Mouse (Mus musculus): ENCODE results near the gene Ipcef1.

The Ipcef1 gene

DNA sequence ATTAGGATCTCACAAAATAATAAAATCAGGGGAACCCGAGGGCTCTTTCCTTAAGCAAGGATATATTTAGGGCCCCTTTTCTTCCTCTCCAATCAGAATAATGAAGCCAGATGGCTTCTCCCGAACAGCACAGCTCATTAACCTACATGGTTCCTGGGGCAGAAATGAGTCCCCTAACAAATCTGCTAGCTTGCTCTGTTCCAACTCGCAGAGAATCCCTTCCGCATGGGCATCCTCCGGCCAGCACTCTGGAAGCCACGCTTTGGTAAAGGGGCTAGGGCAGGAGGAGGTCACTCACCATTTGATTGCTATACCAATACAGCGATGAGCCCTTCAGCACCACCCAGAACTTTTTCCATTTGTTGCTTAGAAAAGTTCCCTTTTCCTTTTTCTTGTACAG is 73.1 kb downstream of the Ipcef1 start:
- Histone ChIP-seq H3K36me3 (ENCODE audit: insufficient read depth, low read length) (no peaks in the 10 kb centered on the region), H3K9me3 (ENCODE audit: low read length) (peaks cover 4% of the 10 kb centered on the region; the same call in 1 of the 2 replicates), H3K4me3 (replicated peaks; ENCODE audit: low read length) (no peak overlapping the region), H3K27me3 (ENCODE audit: insufficient read depth, low read length) (no peaks in the 10 kb centered on the region), H3K4me1 (replicated peaks; ENCODE audit: low read depth, low read length) (0 out of 2 replicates have a peak, but pooled peaks cover 3% of the 10 kb centered on the region)
- TF ChIP-seq NANOG (IDR thresholded peaks at IDR 0.05; ENCODE audit: borderline replicate concordance, low read length): no peak

DNA sequence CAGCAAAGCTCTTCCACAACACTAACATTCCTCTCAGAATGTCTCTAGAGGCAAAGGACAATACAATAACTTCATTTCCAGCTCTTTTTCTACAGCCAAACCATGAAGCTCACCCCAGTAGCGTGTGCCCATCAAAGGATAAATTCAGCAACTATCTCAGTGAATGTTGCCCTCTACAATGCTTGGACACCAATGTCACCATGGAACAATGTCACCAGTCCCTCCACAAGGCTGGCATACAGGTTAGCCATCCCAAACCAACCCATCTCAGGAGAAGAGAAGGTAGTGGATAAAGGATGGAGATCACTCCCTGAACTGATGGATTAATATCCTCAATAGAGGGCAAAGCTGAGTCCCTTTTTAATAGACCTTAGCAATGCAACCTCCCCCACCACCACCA is 73.5 kb downstream of the Ipcef1 start:
- TF ChIP-seq POU5F1 (IDR thresholded peaks at IDR 0.05; ENCODE audit: borderline replicate concordance, low read length) (no peak), CTCF (conservative IDR thresholded peaks at IDR 0.05; ENCODE audit: low read length) (no peak), NANOG (IDR thresholded peaks at IDR 0.05; ENCODE audit: borderline replicate concordance, low read length) (no peak)
- Histone ChIP-seq H3K4me3 (replicated peaks; ENCODE audit: low read length) (no peak overlapping the region), H3K4me1 (replicated peaks; ENCODE audit: low read depth, low read length) (0 out of 2 replicates have a peak, but pooled peaks cover 3% of the 10 kb centered on the region), H3K9me3 (ENCODE audit: low read length) (peaks cover 4% of the 10 kb centered on the region; the same call in 1 of the 2 replicates), H3K27me3 (ENCODE audit: insufficient read depth, low read length) (no peaks in the 10 kb centered on the region), H3K36me3 (ENCODE audit: insufficient read depth, low read length) (no peaks in the 10 kb centered on the region)

DNA sequence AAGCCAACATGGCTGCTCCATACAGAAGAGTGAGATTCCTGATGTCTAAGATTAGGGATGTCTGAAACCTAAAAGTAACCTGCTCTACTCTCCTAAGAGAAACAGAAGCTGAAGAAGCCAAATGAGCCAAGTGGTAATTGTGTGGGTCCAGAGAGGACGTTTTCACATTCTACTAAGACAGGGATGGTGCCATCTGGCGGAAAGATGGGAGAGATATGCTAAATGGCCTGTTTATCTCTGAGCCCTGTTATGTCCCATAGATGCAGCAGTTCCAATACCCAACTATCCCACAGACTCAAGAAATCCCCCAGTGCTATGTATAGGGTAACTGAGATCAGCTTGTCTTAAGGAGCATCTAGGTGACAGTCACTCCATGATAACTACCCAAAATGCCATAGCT is 74.4 kb downstream of the Ipcef1 start:
- TF ChIP-seq POU5F1 (IDR thresholded peaks at IDR 0.05; ENCODE audit: borderline replicate concordance, low read length) (no peak), NANOG (IDR thresholded peaks at IDR 0.05; ENCODE audit: borderline replicate concordance, low read length) (no peak), CTCF (conservative IDR thresholded peaks at IDR 0.05; ENCODE audit: low read length) (no peak)
- H3K4me1 ChIP-seq (replicated peaks; ENCODE audit: low read depth, low read length): 0 out of 2 replicates have a peak, but pooled peaks cover 3% of the 10 kb centered on the region
- H3K36me3 ChIP-seq (ENCODE audit: insufficient read depth, low read length): no peaks in the 10 kb centered on the region
- peaks cover 4% of the 10 kb centered on the region; the same call in 1 of the 2 replicates for H3K9me3 ChIP-seq (ENCODE audit: low read length)
- H3K4me3 ChIP-seq (replicated peaks; ENCODE audit: low read length): no peak overlapping the region
- no peaks in the 10 kb centered on the region for H3K27me3 ChIP-seq (ENCODE audit: insufficient read depth, low read length)

DNA sequence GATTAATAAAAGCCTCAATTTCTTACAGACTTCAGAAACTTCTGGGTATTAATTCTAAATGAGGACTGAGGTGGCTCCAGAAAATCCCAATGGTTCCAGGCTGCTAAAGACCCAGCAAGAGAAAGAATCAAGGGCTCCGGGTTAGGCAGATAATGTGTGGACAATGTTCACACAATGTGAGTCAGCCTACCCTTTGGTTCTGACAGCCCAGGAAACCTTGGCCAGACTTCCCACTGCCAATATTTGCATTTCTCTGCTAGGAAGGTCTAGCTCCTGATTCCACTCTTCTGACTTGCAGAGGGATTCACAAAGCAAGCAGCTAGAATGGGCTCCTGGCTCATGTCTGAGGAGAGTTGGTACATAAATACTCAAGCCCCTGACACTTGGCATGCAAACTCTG is 83.9 kb downstream of the Ipcef1 start:
- no peaks in the 10 kb centered on the region for H3K9me3 ChIP-seq (ENCODE audit: low read length)
- no peak overlapping the region for H3K4me3 ChIP-seq (replicated peaks; ENCODE audit: low read length)
- H3K27me3 ChIP-seq (ENCODE audit: insufficient read depth, low read length): no peaks in the 10 kb centered on the region
- TF ChIP-seq NANOG (IDR thresholded peaks at IDR 0.05; ENCODE audit: borderline replicate concordance, low read length): no peak
- TF ChIP-seq POU5F1 (IDR thresholded peaks at IDR 0.05; ENCODE audit: borderline replicate concordance, low read length): no peak
- no peak for TF ChIP-seq CTCF (conservative IDR thresholded peaks at IDR 0.05; ENCODE audit: low read length)
- no peaks in the 10 kb centered on the region for H3K36me3 ChIP-seq (ENCODE audit: insufficient read depth, low read length)
- H3K4me1 ChIP-seq (replicated peaks; ENCODE audit: low read depth, low read length): no peaks in the 10 kb centered on the region

DNA sequence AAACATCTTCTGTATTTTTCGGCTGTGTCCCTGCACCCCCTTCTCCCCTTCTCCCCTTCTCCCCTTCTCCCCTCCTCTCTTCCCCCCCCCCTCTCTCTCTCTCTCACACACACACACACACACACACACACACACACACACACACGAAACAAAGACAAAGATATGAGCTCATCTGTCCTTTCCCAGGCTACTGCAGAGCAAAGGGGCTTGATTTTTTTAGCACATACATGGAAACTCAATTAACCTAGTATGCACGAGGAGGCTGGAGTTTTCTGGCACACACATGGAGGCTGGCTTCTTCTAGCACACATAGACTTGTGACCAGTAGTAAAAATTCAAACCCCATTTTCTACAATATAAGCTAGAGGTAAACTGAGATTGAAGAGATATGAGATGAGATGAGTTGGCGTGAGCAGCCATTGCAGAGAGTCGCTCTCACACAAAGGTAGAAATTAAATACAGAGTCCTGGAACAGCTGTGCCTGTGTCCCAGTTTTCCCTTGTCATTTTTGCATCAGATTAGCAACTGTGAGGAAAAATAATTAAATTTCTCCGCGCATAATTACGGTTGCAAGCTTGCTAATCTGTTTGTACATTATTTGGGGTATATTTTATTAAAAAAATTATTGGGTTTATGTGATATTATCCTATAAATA is 84.6 kb downstream of the Ipcef1 start:
- Histone ChIP-seq H3K36me3 (ENCODE audit: insufficient read depth, low read length) (no peaks in the 10 kb centered on the region), H3K9me3 (ENCODE audit: low read length) (no peaks in the 10 kb centered on the region), H3K27me3 (ENCODE audit: insufficient read depth, low read length) (no peaks in the 10 kb centered on the region), H3K4me3 (replicated peaks; ENCODE audit: low read length) (no peak overlapping the region), H3K4me1 (replicated peaks; ENCODE audit: low read depth, low read length) (no peaks in the 10 kb centered on the region)
- TF ChIP-seq NANOG (IDR thresholded peaks at IDR 0.05; ENCODE audit: borderline replicate concordance, low read length) (no peak), CTCF (conservative IDR thresholded peaks at IDR 0.05; ENCODE audit: low read length) (no peak), POU5F1 (IDR thresholded peaks at IDR 0.05; ENCODE audit: borderline replicate concordance, low read length) (no peak)

DNA sequence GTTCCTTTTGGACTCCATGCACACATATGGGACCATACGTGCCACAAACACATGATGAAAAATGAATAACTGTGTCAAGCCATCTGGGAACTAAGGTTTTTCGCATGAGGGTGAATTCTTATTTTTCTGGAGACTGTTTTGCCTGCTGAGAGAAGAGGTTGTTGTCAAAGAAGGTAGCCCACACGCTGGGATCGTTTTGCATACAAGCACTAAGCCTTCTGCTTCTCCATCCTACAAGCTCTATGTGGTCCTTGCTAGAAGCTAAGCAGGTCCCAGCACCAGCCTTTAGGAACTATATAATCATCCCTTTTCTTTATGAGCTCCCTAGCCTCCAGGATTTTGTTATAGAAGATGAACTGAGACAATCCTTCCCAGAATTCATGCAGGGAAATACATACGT is 93.5 kb downstream of the Ipcef1 start:
- no peak overlapping the region for H3K4me3 ChIP-seq (replicated peaks; ENCODE audit: low read length)
- no peaks in the 10 kb centered on the region for H3K9me3 ChIP-seq (ENCODE audit: low read length)
- H3K4me1 ChIP-seq (replicated peaks; ENCODE audit: low read depth, low read length): no peaks in the 10 kb centered on the region
- TF ChIP-seq NANOG (IDR thresholded peaks at IDR 0.05; ENCODE audit: borderline replicate concordance, low read length) (no peak), POU5F1 (IDR thresholded peaks at IDR 0.05; ENCODE audit: borderline replicate concordance, low read length) (no peak), CTCF (conservative IDR thresholded peaks at IDR 0.05; ENCODE audit: low read length) (no peak)
- H3K27me3 ChIP-seq (ENCODE audit: insufficient read depth, low read length): no peaks in the 10 kb centered on the region
- H3K36me3 ChIP-seq (ENCODE audit: insufficient read depth, low read length): no peaks in the 10 kb centered on the region

DNA sequence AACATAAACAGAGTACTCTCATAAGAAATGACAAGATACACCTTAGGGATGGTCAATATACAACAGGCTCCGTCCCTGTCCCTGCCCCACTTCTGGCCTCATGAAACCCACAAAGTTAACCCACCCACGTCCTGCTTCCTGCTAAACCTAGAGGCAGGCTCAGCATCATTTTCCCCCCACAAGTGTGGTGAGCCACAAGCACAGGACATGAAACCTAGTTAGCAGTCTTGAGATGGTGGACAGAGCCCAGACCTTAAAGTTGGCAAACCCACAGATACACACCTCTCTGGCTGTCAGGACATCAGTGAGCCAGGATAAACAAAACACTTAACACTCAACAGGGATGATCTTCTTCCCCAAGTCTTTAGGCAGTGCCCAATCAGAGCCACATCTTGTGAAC is 95.9 kb downstream of the Ipcef1 start:
- TF ChIP-seq NANOG (IDR thresholded peaks at IDR 0.05; ENCODE audit: borderline replicate concordance, low read length) (no peak), POU5F1 (IDR thresholded peaks at IDR 0.05; ENCODE audit: borderline replicate concordance, low read length) (no peak), CTCF (conservative IDR thresholded peaks at IDR 0.05; ENCODE audit: low read length) (no peak)
- H3K27me3 ChIP-seq (ENCODE audit: insufficient read depth, low read length): no peaks in the 10 kb centered on the region
- H3K4me3 ChIP-seq (replicated peaks; ENCODE audit: low read length): no peak overlapping the region
- no peaks in the 10 kb centered on the region for H3K36me3 ChIP-seq (ENCODE audit: insufficient read depth, low read length)
- no peaks in the 10 kb centered on the region for H3K4me1 ChIP-seq (replicated peaks; ENCODE audit: low read depth, low read length)
- H3K9me3 ChIP-seq (ENCODE audit: low read length): no peaks in the 10 kb centered on the region

DNA sequence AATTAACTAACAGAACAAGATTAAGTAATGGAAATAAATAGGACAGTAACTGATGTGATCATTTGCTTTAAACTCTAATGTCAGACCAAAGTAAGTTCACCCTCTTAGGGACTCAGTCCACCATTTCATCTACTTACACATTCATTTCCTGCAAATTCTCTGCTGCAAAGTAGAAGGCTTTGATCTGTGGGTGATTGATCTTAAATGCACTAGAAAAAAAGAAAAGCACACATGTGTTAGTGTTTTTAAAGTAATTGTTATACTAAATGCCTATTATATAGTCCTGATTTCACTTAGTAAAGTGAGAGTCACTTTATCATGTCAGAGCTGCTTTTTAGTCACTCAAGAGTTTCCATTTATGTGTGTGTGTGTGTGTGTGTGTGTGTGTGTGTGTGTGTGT is 97.7 kb downstream of the Ipcef1 start:
- Histone ChIP-seq H3K4me3 (replicated peaks; ENCODE audit: low read length) (no peak overlapping the region), H3K36me3 (ENCODE audit: insufficient read depth, low read length) (no peaks in the 10 kb centered on the region), H3K9me3 (ENCODE audit: low read length) (no peaks in the 10 kb centered on the region), H3K27me3 (ENCODE audit: insufficient read depth, low read length) (no peaks in the 10 kb centered on the region), H3K4me1 (replicated peaks; ENCODE audit: low read depth, low read length) (no peaks in the 10 kb centered on the region)
- TF ChIP-seq NANOG (IDR thresholded peaks at IDR 0.05; ENCODE audit: borderline replicate concordance, low read length) (no peak), CTCF (conservative IDR thresholded peaks at IDR 0.05; ENCODE audit: low read length) (no peak), POU5F1 (IDR thresholded peaks at IDR 0.05; ENCODE audit: borderline replicate concordance, low read length) (no peak)

DNA sequence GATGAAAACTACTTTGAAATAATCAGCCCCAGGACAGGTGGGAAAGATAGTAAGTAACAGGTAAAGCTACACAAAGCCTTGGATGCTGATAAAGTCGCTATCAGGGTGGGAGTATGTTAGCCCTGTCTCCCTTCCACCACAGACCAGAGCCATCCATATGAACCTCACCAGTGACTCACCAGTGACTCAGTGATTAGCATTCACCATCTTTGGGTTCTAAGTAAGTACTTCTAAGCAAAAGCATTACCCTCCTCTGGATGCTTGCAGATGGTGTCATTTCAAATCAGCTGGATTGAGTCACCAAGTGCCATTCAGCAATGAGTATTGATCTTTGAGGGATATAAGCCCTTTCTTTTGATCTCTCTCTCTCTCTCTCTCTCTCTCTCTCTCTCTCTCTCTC is 99.2 kb downstream of the Ipcef1 start:
- TF ChIP-seq NANOG (IDR thresholded peaks at IDR 0.05; ENCODE audit: borderline replicate concordance, low read length): no peak
- no peak for TF ChIP-seq POU5F1 (IDR thresholded peaks at IDR 0.05; ENCODE audit: borderline replicate concordance, low read length)
- no peak for TF ChIP-seq CTCF (conservative IDR thresholded peaks at IDR 0.05; ENCODE audit: low read length)

More for the DNA sequence above, 99.2 kb downstream of the Ipcef1 start:
- no peaks in the 10 kb centered on the region for H3K27me3 ChIP-seq (ENCODE audit: insufficient read depth, low read length)
- no peaks in the 10 kb centered on the region for H3K9me3 ChIP-seq (ENCODE audit: low read length)
- no peaks in the 10 kb centered on the region for H3K36me3 ChIP-seq (ENCODE audit: insufficient read depth, low read length)
- H3K4me3 ChIP-seq (replicated peaks; ENCODE audit: low read length): no peak overlapping the region
- H3K4me1 ChIP-seq (replicated peaks; ENCODE audit: low read depth, low read length): no peaks in the 10 kb centered on the region

Measured in E14TG2a.4 (cell line).